Mouse (Mus musculus) kidney, embryonic 16.5 days (tissue): ENCODE results near the gene Kcnj4. TPM values are rescaled to one million over a fixed set of nuclear protein-coding genes. Genes with fewer than 3 reads are reported as not detected.
A peak's percentile ranks its signal among the peaks of the same experiment; 100 is the strongest.

Experiments
- ATAC-seq: fragments of 200-750 bp; cut with Nextera tagmentation; 2 replicates; pipeline ENCODE4 v1.8.0; 2017; ENCODE audit warnings: moderate TSS enrichment; ENCODE audit not compliant: low FRiP score, low TSS enrichment
- H3K27ac ChIP-seq: fragments of 300-500 bp; sonication (generic); 2 replicates; pipeline ENCODE4 v1.5.1; 2014; ENCODE audit warnings: low read length
- H3K27me3 ChIP-seq: fragments of 300-500 bp; sonication (generic); 2 replicates; pipeline ENCODE4 v1.6.1; 2014; ENCODE audit warnings: low read length, control low read depth, mixed read lengths; ENCODE audit not compliant: insufficient read depth
- H3K36me3 ChIP-seq: fragments of 300-500 bp; sonication (generic); 2 replicates; pipeline ENCODE4 v1.6.1; 2014; ENCODE audit warnings: low read length, control low read depth, mixed read lengths; ENCODE audit not compliant: insufficient read depth
- H3K4me1 ChIP-seq: fragments of 300-500 bp; sonication (generic); 2 replicates; pipeline ENCODE4 v1.6.1; 2014; ENCODE audit warnings: low read length, control low read depth, mixed read lengths; ENCODE audit not compliant: insufficient read depth
- H3K4me2 ChIP-seq: fragments of 300-500 bp; sonication (generic); replicated peaks from 2 replicates; pipeline ENCODE4 v1.6.1; 2014; ENCODE audit warnings: low read depth, low read length
- H3K4me3 ChIP-seq: fragments of 300-500 bp; sonication (generic); 2 replicates; pipeline ENCODE4 v1.5.1; 2014; ENCODE audit warnings: mild to moderate bottlenecking, low read length
- H3K9ac ChIP-seq: fragments of 300-500 bp; sonication (generic); replicated peaks from 2 replicates; pipeline ENCODE4 v1.6.1; 2014; ENCODE audit warnings: low read length
- H3K9me3 ChIP-seq: fragments of 300-500 bp; sonication (generic); 2 replicates; pipeline ENCODE4 v1.6.1; 2016; ENCODE audit warnings: low read length, control low read depth
- WGBS: fragments of 180-500 bp; shearing (Covaris S2); extraction: QIAGEN DNeasy Blood & Tissue Kit; methylation state at CpG from one replicate; pipeline ENCODE4 v1.1.7; 2014; 5-methylcytosine and 5-hydroxymethylcytosine counted together
- polyA plus RNA-seq: library from polyadenylated mRNA; unstranded; fragments of >200 nt; fragmentation: Nextera tagmentation; extraction: Ambion mirVana; gene quantifications from 2 replicates; pipeline ENCODE4 v1.2.1, GENCODE M21; 2015

Gene Kcnj4
- polyA plus RNA-seq, 1 experiment from 2014 or later: 0.16 TPM

GRCm38 (mm10) chr15:79502891-79503341 is 2.1 kb downstream of the Kcnj4 start:
- WGBS: 18% methylated on average over 18 of the region's 18 CpGs
- no peak for ATAC-seq
- H3K4me1 ChIP-seq: peaks cover 13% of the 10 kb centered on the region; the same call in 1 of the 2 replicates
- H3K27me3 ChIP-seq: peaks cover 53% of the 10 kb centered on the region
- H3K4me2 ChIP-seq: no peak overlapping the region
- H3K4me3 ChIP-seq: no peak overlapping the region
- no peak overlapping the region for H3K27ac ChIP-seq
- H3K9me3 ChIP-seq: no peaks in the 10 kb centered on the region
- no peaks in the 10 kb centered on the region for H3K36me3 ChIP-seq
- no peak overlapping the region for H3K9ac ChIP-seq

GRCm38 (mm10) chr15:79500110-79500509 is 4.9 kb downstream of the Kcnj4 start:
- ATAC-seq: no peak
- Histone ChIP-seq H3K27ac (no peak overlapping the region), H3K4me2 (no peak overlapping the region), H3K36me3 (no peaks in the 10 kb centered on the region), H3K4me1 (peaks cover 6% of the 10 kb centered on the region; the same call in 1 of the 2 replicates), H3K4me3 (no peak overlapping the region), H3K27me3 (peaks cover 33% of the 10 kb centered on the region), H3K9ac (no peak overlapping the region), H3K9me3 (no peaks in the 10 kb centered on the region)
- 81% methylated on average over 17 of the region's 17 CpGs for WGBS

GRCm38 (mm10) chr15:79493527-79493926 is 11.5 kb downstream of the Kcnj4 start:
- Histone ChIP-seq H3K4me1 (no peaks in the 10 kb centered on the region), H3K4me3 (no peak overlapping the region), H3K9ac (no peak overlapping the region), H3K4me2 (no peak overlapping the region), H3K36me3 (no peaks in the 10 kb centered on the region), H3K27me3 (peaks cover 12% of the 10 kb centered on the region; the same call in 1 of the 2 replicates), H3K9me3 (no peaks in the 10 kb centered on the region), H3K27ac (no peak overlapping the region)
- no peak for ATAC-seq
- 25% methylated on average over 18 of the region's 18 CpGs for WGBS

GRCm38 (mm10) chr15:79489463-79489862 is 15.6 kb downstream of the Kcnj4 start:
- no peaks in the 10 kb centered on the region for H3K36me3 ChIP-seq
- no peak overlapping the region for H3K27ac ChIP-seq
- no peak overlapping the region for H3K4me2 ChIP-seq
- H3K9me3 ChIP-seq: no peaks in the 10 kb centered on the region
- WGBS: 43% methylated on average over 11 of the region's 11 CpGs
- ATAC-seq: no peak
- H3K4me1 ChIP-seq: no peaks in the 10 kb centered on the region
- no peak overlapping the region for H3K4me3 ChIP-seq
- no peak overlapping the region for H3K9ac ChIP-seq
- peaks cover 9% of the 10 kb centered on the region; the same call in 1 of the 2 replicates for H3K27me3 ChIP-seq

- Histone ChIP-seq H3K27me3 (no peaks in the 10 kb centered on the region), H3K9ac (no peak overlapping the region), H3K4me3 (0 out of 2 replicates have a peak overlapping the region, but pooled peaks have one; percentile 5), H3K4me1 (no peaks in the 10 kb centered on the region), H3K36me3 (no peaks in the 10 kb centered on the region), H3K27ac (no peak overlapping the region), H3K9me3 (no peaks in the 10 kb centered on the region), H3K4me2 (peak overlapping the region; percentile 35)
- peak; percentile 57; the same call in 1 of the 2 replicates for ATAC-seq
- 5% methylated on average over 15 of the region's 15 CpGs for WGBS
Observed at GRCm38 (mm10) chr15:79481181-79481688, 23.8 kb downstream of the Kcnj4 start.

GRCm38 (mm10) chr15:79477227-79477626 is 27.8 kb downstream of the Kcnj4 start:
- Histone ChIP-seq H3K4me1 (no peaks in the 10 kb centered on the region), H3K9me3 (peaks cover 3% of the 10 kb centered on the region; the same call in 1 of the 2 replicates), H3K36me3 (no peaks in the 10 kb centered on the region), H3K4me3 (no peak overlapping the region), H3K27ac (no peak overlapping the region), H3K4me2 (no peak overlapping the region), H3K9ac (no peak overlapping the region), H3K27me3 (no peaks in the 10 kb centered on the region)
- no peak for ATAC-seq
- whole genome bisulfite sequencing: 46% methylated on average over 6 of the region's 6 CpGs

- peaks cover 4% of the 10 kb centered on the region; the same call in 1 of the 2 replicates for H3K4me1 ChIP-seq
Observed at GRCm38 (mm10) chr15:79473638-79474355, 31.2 kb downstream of the Kcnj4 start.

GRCm38 (mm10) chr15:79473042-79473441 is 32.0 kb downstream of the Kcnj4 start:
- H3K9me3 ChIP-seq: peaks cover 3% of the 10 kb centered on the region; the same call in 1 of the 2 replicates
- H3K9ac ChIP-seq: no peak overlapping the region
- no peaks in the 10 kb centered on the region for H3K36me3 ChIP-seq
- no peaks in the 10 kb centered on the region for H3K27me3 ChIP-seq
- no peak overlapping the region for H3K4me2 ChIP-seq
- H3K27ac ChIP-seq: no peak overlapping the region
- 89% methylated on average over 5 of the region's 5 CpGs for WGBS
- peaks cover 4% of the 10 kb centered on the region; the same call in 1 of the 2 replicates for H3K4me1 ChIP-seq
- H3K4me3 ChIP-seq: no peak overlapping the region
- ATAC-seq: no peak

More at GRCm38 (mm10) chr15:79473638-79474355, 31.2 kb downstream of the Kcnj4 start:
- Histone ChIP-seq H3K9me3 (peaks cover 3% of the 10 kb centered on the region; the same call in 1 of the 2 replicates), H3K4me3 (no peak overlapping the region), H3K27ac (no peak overlapping the region), H3K4me2 (no peak overlapping the region), H3K9ac (no peak overlapping the region), H3K36me3 (no peaks in the 10 kb centered on the region), H3K27me3 (no peaks in the 10 kb centered on the region)
- ATAC-seq: no peak
- 61% methylated on average over 12 of the region's 12 CpGs for WGBS

- 54% methylated on average over 10 of the region's 10 CpGs for WGBS
- peaks cover 7% of the 10 kb centered on the region; the same call in 1 of the 2 replicates for H3K4me1 ChIP-seq
- no peak overlapping the region for H3K27ac ChIP-seq
- no peak for ATAC-seq
- no peak overlapping the region for H3K9ac ChIP-seq
- H3K4me3 ChIP-seq: peak overlapping the region; percentile 36
- H3K27me3 ChIP-seq: no peaks in the 10 kb centered on the region
- no peaks in the 10 kb centered on the region for H3K36me3 ChIP-seq
- H3K9me3 ChIP-seq: peaks cover 3% of the 10 kb centered on the region; the same call in 1 of the 2 replicates
- peak overlapping the region; percentile 47 for H3K4me2 ChIP-seq
Observed at GRCm38 (mm10) chr15:79471095-79471494, 33.9 kb downstream of the Kcnj4 start.

- Histone ChIP-seq H3K4me3 (peak overlapping the region; percentile 36), H3K4me2 (peak overlapping the region; percentile 47), H3K27ac (no peak overlapping the region), H3K9ac (no peak overlapping the region), H3K27me3 (no peaks in the 10 kb centered on the region), H3K4me1 (peaks cover 7% of the 10 kb centered on the region; the same call in 1 of the 2 replicates), H3K36me3 (no peaks in the 10 kb centered on the region), H3K9me3 (peaks cover 3% of the 10 kb centered on the region; the same call in 1 of the 2 replicates)
- 25% methylated on average over 17 of the region's 17 CpGs for WGBS
- ATAC-seq: no peak
Observed at GRCm38 (mm10) chr15:79470583-79470982, 34.5 kb downstream of the Kcnj4 start.
